Mouse (Mus musculus) spleen, postnatal 4 days (tissue): Measurements from ENCODE around the gene Rnf227.
"Not testable (repeated sequence)": the region's sequence is repeated elsewhere in the genome, so short reads cannot be mapped to it uniquely, and the experiment has no call there.

Source experiments
- DNase-seq, 2 experiments: peaks; one replicate each; pipeline ENCODE4 v3.0.0; 2022; ENCODE audit warnings: low spot score in 2 of 2

The Rnf227 gene

GRCm38 (mm10) chr11:69340161-69341131 is at the start of gene Rnf227:
TSS of gene Rnf227 (plus strand) at chr11:69340461.
- DNase-seq = peak; percentile 33 to 75

- no peak for DNase-seq
Measured at GRCm38 (mm10) chr11:69291111-69291510, 49.1 kb upstream of the Rnf227 start.

- no peak for DNase-seq
Measured at GRCm38 (mm10) chr11:69295286-69295685, 45.0 kb upstream of the Rnf227 start.

GRCm38 (mm10) chr11:69297799-69298198 is 42.5 kb upstream of the Rnf227 start:
- no peak for DNase-seq

- no peak for DNase-seq
Measured at GRCm38 (mm10) chr11:69298231-69298630, 42.0 kb upstream of the Rnf227 start.

GRCm38 (mm10) chr11:69302817-69303216 is 37.4 kb upstream of the Rnf227 start:
- DNase-seq = no peak

GRCm38 (mm10) chr11:69305291-69305690 is 35.0 kb upstream of the Rnf227 start:
- DNase-seq = peak in 1 of 2 experiments; percentile 23

- DNase-seq = no peak
Measured at GRCm38 (mm10) chr11:69306039-69306438, 34.2 kb upstream of the Rnf227 start.

GRCm38 (mm10) chr11:69311266-69311665 is 29.0 kb upstream of the Rnf227 start:
- no peak for DNase-seq

- DNase-seq = no peak
Measured at GRCm38 (mm10) chr11:69316361-69316760, 23.9 kb upstream of the Rnf227 start.

- DNase-seq = not testable (repeated sequence)
Measured at GRCm38 (mm10) chr11:69318000-69318399, 22.3 kb upstream of the Rnf227 start.

- DNase-seq = no peak
Measured at GRCm38 (mm10) chr11:69321580-69321979, 18.7 kb upstream of the Rnf227 start.

- DNase-seq = no peak
Measured at GRCm38 (mm10) chr11:69322010-69322409, 18.3 kb upstream of the Rnf227 start.

- no peak for DNase-seq
Measured at GRCm38 (mm10) chr11:69322693-69323471, 17.4 kb upstream of the Rnf227 start.

GRCm38 (mm10) chr11:69323667-69324111 is 16.6 kb upstream of the Rnf227 start, which contains the start of the genes Cntrob and Trappc1:
TSS of gene Cntrob (minus strand) at chr11:69323775.
TSS of gene Trappc1 (plus strand) at chr11:69323980.
- peak; percentile 99 to 100 for DNase-seq

GRCm38 (mm10) chr11:69324749-69325148 is 15.5 kb upstream of the Rnf227 start:
- no peak for DNase-seq

GRCm38 (mm10) chr11:69325628-69326407 is 14.4 kb upstream of the Rnf227 start, which contains the start of gene Kcnab3:
TSS of gene Kcnab3 (plus strand) at chr11:69326258.
- DNase-seq = peak; percentile 88 to 91

- DNase-seq = peak; percentile 25 to 71
Measured at GRCm38 (mm10) chr11:69326408-69327156, 13.7 kb upstream of the Rnf227 start.

- DNase-seq = no peak
Measured at GRCm38 (mm10) chr11:69327157-69327442, 13.2 kb upstream of the Rnf227 start.

GRCm38 (mm10) chr11:69327648-69328047 is 12.6 kb upstream of the Rnf227 start:
- no peak for DNase-seq

- DNase-seq = no peak
Measured at GRCm38 (mm10) chr11:69328517-69328916, 11.7 kb upstream of the Rnf227 start.
